Mouse (Mus musculus): ENCODE data around the gene 2700097O09Rik. TPM values are rescaled to one million over a fixed set of nuclear protein-coding genes. Genes with fewer than 3 reads are reported as not detected.
"Not testable (repeated sequence)": the region's sequence is repeated elsewhere in the genome, so short reads cannot be mapped to it uniquely, and the experiment has no call there.

2700097O09Rik gene
- polyA plus RNA-seq, 1 experiment from 2014 or later, result 31.8 TPM

DNA sequence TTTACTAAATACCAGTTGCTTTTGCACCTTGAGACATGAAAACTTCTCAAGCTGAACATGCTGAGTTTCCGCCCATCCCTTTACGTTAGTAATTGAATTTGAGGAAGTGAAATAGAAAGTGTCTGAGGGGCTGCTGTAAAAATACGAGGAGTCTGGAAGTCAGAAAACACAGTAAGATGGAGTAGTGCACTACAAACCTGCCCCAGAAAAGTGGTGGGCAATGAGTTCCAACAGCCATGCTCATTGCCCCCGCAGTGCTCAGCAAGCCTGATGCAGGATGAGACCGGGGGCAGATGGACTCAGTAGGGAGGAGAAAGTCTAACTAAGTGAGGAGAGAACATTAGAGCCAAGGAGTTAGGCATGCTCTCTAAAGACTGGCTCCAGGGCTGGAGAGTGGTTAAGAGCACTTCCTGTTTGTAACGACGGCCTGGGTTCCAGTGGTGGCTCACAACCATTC lies 60.5 kb downstream of the 2700097O09Rik start:
- no peaks in the 10 kb centered on the region for H3K27me3 ChIP-seq

DNA sequence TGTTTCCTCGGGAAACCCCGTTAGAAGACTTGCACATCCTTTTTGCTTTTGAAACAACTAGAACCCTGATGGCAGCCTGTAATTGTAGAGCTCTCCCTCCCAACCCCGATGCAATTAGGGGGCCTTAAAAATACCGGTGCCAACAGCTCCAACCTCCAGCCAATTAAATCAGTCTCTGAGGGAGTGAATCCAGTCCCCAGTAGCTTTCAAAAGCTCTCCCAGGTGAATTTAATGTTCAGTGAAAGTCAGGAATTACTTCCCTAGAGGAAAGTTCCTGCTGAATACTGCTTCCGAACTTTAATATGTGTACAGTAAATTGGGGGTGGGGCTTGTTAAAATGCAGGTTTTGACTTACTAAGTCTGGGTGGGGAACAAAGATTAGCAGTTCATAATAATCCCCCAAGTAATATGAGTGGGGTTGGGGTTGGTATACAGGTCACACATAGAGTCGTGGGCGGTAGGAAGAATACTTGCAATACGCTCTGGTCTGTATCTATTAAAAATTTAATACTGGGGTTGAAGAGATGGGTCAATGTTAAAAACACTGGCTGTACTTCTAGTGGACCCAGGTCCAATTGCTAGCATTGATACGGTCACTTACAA lies 62.7 kb downstream of the 2700097O09Rik start:
- Histone ChIP-seq H3K27ac (replicated peaks) (no peak overlapping the region), H3K27me3 (no peaks in the 10 kb centered on the region), H3K4me2 (no peak overlapping the region), H3K4me1 (replicated peaks) (no peaks in the 10 kb centered on the region), H3K9ac (no peak overlapping the region), H3K9me3 (no peaks in the 10 kb centered on the region), H3K36me3 (no peaks in the 10 kb centered on the region), H3K4me3 (no peak overlapping the region)
- WGBS, result 63% methylated on average over 9 of the region's 9 CpGs
- ATAC-seq (ENCODE audit: low FRiP score, low read depth), result no peak

More for the DNA sequence above, 60.5 kb downstream of the 2700097O09Rik start:
- Histone ChIP-seq H3K36me3 (no peaks in the 10 kb centered on the region), H3K9ac (no peak overlapping the region), H3K4me3 (no peak overlapping the region), H3K4me2 (no peak overlapping the region), H3K9me3 (no peaks in the 10 kb centered on the region), H3K27ac (replicated peaks) (no peak overlapping the region), H3K4me1 (replicated peaks) (no peaks in the 10 kb centered on the region)
- ATAC-seq (ENCODE audit: low FRiP score, low read depth), result no peak
- 93% methylated on average over 7 of the region's 7 CpGs for WGBS

DNA sequence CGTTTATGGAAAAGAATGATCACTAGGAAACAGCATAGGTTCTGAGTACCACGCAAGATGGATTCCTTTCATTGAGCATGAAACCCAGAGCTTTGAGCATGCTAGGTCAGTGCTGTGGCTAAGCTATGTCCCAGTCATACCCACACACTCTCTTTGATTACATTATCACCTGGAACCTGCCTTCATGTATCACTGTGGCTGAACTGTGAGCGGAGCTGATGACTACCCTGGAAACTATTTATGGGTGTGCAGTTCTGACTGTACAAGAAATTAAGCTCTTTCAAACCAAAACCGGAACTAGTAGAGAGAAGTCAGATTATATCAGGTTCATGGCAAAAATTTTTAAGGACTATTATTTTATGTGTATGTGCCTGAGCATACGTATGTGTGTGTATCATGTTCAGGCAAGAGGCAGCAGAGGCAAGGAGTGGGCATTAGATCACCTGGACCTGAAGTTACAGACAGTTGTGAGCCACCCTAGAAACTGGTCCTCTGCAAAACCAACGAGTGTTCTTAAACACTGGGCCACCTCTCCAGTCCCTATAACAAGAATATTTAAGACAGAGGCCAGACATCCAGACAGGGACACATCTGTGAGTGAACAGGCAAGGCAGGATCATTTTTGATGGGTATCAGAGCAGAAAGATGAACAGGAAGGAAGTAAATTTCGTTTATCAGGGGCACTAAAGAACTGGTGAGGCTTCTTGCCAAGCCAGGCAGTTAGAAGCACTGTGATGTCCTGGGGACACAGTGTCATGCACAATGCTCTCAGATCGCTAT lies 63.4 kb downstream of the 2700097O09Rik start:
- ATAC-seq (ENCODE audit: low FRiP score, low read depth), result no peak
- Histone ChIP-seq H3K4me1 (replicated peaks) (no peaks in the 10 kb centered on the region), H3K27me3 (no peaks in the 10 kb centered on the region), H3K4me2 (no peak overlapping the region), H3K9ac (no peak overlapping the region), H3K27ac (replicated peaks) (no peak overlapping the region), H3K36me3 (no peaks in the 10 kb centered on the region), H3K4me3 (no peak overlapping the region), H3K9me3 (no peaks in the 10 kb centered on the region)
- 74% methylated on average over 8 of the region's 8 CpGs for WGBS

DNA sequence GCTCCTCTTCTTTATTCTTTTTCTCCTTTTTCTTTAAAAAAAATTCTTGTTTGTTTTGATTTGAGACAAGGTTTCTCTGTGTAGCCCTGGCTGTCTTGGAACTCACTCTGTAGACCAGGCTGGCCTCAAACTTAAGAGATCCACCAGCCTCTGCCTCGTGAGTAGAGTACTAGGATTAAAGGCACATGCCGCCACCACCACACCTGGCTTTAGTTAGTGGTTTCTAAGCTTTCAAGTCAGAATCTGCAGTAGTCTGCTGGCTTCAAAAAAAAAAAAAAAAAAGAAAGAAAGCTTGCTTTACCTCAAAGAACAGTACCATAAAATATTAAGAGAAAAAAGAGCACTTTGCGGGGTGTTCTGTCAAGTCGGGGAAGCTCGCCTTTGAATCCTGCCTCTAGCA lies 64.5 kb downstream of the 2700097O09Rik start:
- H3K27ac ChIP-seq (replicated peaks), result no peak overlapping the region
- H3K4me1 ChIP-seq (replicated peaks), result no peaks in the 10 kb centered on the region
- H3K4me3 ChIP-seq, result no peak overlapping the region
- 90% methylated on average over 5 of the region's 5 CpGs for WGBS
- no peaks in the 10 kb centered on the region for H3K36me3 ChIP-seq
- no peaks in the 10 kb centered on the region for H3K9me3 ChIP-seq
- no peak for ATAC-seq (ENCODE audit: low FRiP score, low read depth)
- H3K4me2 ChIP-seq, result no peak overlapping the region
- no peaks in the 10 kb centered on the region for H3K27me3 ChIP-seq
- H3K9ac ChIP-seq, result no peak overlapping the region

DNA sequence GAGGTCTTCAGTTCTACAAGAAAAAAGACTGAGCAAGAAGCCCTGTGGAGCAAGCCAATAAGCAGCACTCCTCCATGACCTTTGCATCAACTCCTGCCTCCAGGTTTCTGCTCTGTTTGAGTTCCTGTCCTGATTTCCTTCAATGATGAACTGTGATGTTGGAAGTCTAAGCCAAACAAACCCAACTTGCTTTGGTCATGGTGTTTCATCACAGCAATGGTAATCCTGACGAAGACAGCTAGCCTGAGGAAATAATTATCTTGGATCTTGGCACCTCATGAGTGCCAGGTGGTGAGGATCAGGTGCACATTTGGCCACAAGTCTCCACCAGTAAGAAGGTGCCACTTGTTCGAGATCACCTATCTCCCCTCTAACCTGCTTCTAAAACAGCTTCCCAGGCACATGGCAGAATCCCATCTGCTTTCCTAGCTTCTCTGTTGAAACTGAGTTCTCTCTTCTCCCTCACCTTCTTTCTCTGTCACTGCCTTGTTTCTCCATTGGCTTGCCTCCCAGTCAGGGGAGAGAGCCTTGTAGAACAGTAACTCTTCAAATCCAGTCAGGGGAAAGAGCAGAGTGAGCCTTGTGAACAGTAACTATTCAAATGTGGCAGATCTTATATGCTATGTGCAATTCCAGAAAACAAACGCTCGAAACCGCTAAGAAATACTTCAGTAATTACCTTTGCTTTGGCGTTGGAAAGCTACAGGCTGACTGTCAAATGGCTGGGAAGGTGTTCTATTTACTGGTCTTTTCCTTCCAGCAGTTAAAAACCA lies 66.1 kb downstream of the 2700097O09Rik start, which contains the start of gene Baz1a:
Gene Baz1a (minus strand): TSS at position 723 of the 773 bp plus-strand sequence.
- no peak for ATAC-seq (ENCODE audit: low FRiP score, low read depth)
- no peaks in the 10 kb centered on the region for H3K36me3 ChIP-seq
- no peak within 1 kb of the TSS for H3K9ac ChIP-seq
- no peaks in the 10 kb centered on the region for H3K9me3 ChIP-seq
- no peaks in the 10 kb centered on the region for H3K27me3 ChIP-seq
- H3K4me3 ChIP-seq, result no peak within 1 kb of the TSS
- 89% methylated on average over 6 of the region's 6 CpGs for WGBS
- H3K27ac ChIP-seq (replicated peaks), result no peak within 1 kb of the TSS
- no peak within 1 kb of the TSS for H3K4me2 ChIP-seq
- H3K4me1 ChIP-seq (replicated peaks), result no peaks in the 10 kb centered on the region

DNA sequence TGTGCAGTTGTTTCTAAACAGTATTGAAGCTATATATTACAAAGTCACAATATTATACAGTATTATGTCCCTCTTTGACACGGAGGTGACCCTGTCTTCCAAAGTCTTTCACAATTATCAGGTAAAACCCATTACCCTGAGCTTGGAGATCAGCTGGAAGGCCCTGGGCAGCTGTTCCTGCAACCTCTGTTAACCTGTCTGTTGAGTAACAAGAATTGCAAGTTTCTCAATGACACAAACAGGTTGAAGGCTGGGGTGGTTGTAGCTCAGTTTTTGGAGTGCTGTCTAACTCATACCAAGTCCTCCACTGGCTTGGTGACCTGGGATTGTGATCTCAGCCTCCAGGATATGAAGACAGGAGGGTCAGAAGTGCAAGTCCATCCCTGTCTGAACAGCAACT lies 66.9 kb downstream of the 2700097O09Rik start:
- Histone ChIP-seq H3K9ac (no peak overlapping the region), H3K4me3 (no peak overlapping the region), H3K27ac (replicated peaks) (no peak overlapping the region), H3K9me3 (no peaks in the 10 kb centered on the region), H3K4me1 (replicated peaks) (no peaks in the 10 kb centered on the region), H3K27me3 (no peaks in the 10 kb centered on the region), H3K36me3 (no peaks in the 10 kb centered on the region), H3K4me2 (no peak overlapping the region)
- 81% methylated on average over 1 of the region's 1 CpGs for WGBS
- no peak for ATAC-seq (ENCODE audit: low FRiP score, low read depth)

DNA sequence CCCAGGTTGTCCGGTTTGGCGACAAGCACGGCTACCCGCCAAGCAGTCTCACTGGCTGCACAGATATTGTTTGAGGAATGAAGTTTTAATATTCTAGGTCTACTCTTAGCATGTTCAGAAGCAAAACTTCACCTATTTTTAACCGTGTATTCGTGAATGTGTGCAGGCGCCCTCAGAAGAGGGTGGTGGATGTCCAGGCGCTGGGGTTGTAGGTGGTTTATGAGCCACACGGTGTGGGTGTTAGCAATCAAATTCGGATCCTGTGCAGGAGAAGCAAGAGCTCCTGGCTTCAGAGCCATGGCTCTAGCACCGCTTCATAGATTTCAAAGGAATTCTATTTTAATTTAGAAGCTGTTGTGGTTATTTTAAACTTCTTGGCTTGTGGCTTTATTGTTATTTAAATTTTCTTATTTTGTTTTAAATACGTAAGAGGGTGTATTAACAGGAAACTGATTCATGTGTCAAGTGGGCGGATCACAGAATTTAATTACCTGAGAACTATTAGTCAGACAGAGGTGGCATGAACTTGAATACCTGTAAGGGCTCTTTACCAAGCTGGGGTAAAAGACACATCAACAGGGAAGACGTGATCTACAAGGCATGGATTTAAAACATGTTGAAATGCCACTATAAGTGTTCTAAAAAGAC lies 72.4 kb downstream of the 2700097O09Rik start:
- ATAC-seq (ENCODE audit: low FRiP score, low read depth), result no peak
- no peak overlapping the region for H3K9ac ChIP-seq
- H3K36me3 ChIP-seq, result no peaks in the 10 kb centered on the region
- H3K4me2 ChIP-seq, result no peak overlapping the region
- no peaks in the 10 kb centered on the region for H3K4me1 ChIP-seq (replicated peaks)
- no peak overlapping the region for H3K27ac ChIP-seq (replicated peaks)
- no peak overlapping the region for H3K4me3 ChIP-seq
- H3K27me3 ChIP-seq, result no peaks in the 10 kb centered on the region
- no peaks in the 10 kb centered on the region for H3K9me3 ChIP-seq
- 91% methylated on average over 14 of the region's 14 CpGs for WGBS

DNA sequence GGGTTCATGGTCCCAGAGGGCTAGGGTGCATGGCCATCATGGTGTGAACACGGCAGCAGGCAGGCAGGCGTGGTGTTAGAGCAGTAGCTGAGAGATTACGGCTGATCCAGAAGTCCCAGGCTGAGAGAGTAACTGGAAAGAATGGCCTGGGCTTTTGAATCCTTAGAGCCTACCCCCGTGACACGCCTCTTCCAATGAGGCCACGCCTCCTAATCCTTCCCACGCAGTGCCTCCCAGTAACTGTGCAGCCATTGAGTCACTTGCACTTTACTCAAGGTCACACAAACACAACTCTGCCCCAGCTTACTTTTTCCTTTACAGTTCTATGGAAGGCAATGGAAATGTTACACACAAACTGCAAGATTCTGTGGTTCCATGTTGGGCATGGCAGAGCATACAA lies 73.8 kb downstream of the 2700097O09Rik start:
- Histone ChIP-seq H3K36me3 (no peaks in the 10 kb centered on the region), H3K4me1 (replicated peaks) (no peaks in the 10 kb centered on the region), H3K27me3 (no peaks in the 10 kb centered on the region), H3K4me2 (no peak overlapping the region), H3K9me3 (no peaks in the 10 kb centered on the region), H3K27ac (replicated peaks) (no peak overlapping the region), H3K9ac (no peak overlapping the region), H3K4me3 (no peak overlapping the region)
- no peak for ATAC-seq (ENCODE audit: low FRiP score, low read depth)
- WGBS, result 91% methylated on average over 7 of the region's 7 CpGs

DNA sequence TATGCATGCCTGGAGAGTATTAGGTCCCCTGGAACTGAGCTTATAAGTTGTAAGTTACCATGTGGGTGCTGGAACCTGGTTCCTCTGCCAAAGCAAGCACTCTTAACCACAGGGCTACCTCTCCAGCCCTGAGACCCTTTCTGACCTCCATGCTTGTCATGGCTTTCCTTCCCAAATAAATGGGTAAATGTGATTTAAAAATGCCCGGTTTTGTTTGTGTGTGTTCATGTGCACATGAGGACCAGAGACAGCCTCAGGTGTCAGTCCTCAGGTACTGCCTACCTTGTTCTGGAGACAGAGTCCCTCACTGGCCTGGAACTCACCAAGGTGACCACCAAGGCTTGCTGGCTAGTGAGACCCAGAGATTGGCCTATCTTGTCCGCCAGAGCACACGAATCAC lies 75.5 kb downstream of the 2700097O09Rik start:
- Histone ChIP-seq H3K36me3 (no peaks in the 10 kb centered on the region), H3K9ac (no peak overlapping the region), H3K27ac (replicated peaks) (no peak overlapping the region), H3K4me3 (no peak overlapping the region), H3K4me2 (no peak overlapping the region), H3K4me1 (replicated peaks) (no peaks in the 10 kb centered on the region), H3K27me3 (no peaks in the 10 kb centered on the region), H3K9me3 (no peaks in the 10 kb centered on the region)
- no peak for ATAC-seq (ENCODE audit: low FRiP score, low read depth)
- WGBS, result 92% methylated on average over 3 of the region's 3 CpGs

DNA sequence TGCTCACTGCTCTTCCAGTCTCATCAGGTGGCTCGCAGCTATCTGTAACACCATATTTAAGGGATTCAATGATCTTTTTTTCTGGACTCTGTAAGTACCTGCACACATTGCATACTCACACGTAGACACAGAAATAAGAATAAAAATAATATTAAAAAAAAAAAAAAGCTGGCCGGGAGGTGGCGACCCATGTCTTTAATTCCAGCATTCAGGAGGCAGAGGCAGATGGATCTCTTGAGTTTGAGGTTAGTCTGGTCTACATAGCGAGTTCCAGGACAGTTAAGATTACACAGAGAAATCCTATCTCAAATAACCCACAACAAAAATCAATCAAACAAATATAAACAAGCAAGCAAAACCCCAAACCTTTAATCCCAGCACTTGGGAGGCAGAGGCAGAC lies 76.1 kb downstream of the 2700097O09Rik start:
- Histone ChIP-seq H3K9me3 (no peaks in the 10 kb centered on the region), H3K36me3 (no peaks in the 10 kb centered on the region), H3K4me3 (no peak overlapping the region), H3K27ac (replicated peaks) (no peak overlapping the region), H3K27me3 (no peaks in the 10 kb centered on the region), H3K9ac (no peak overlapping the region), H3K4me1 (replicated peaks) (no peaks in the 10 kb centered on the region), H3K4me2 (no peak overlapping the region)
- WGBS, result 92% methylated on average over 5 of the region's 5 CpGs
- ATAC-seq (ENCODE audit: low FRiP score, low read depth), result no peak

DNA sequence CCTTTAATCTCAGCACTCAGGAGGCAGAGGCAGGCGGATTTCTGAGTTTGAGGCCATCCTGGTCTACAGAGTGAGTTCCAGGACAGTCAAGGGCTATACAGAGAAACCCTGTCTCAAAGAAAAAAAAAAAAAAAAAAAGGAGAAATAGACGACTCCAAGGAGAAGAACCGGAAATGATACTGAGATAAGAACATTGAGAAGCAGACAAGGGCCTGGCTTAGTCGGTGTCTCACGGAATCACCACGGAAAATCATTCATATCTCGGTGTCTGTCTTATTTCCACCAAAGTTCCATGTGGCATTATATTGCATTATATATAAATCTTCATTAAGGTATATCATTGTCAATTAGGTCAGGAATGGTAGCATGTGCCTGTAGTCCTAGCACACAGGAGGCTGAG lies 77.4 kb downstream of the 2700097O09Rik start:
- H3K9me3 ChIP-seq; H3K36me3 ChIP-seq; H3K4me1 ChIP-seq (replicated peaks); H3K4me2 ChIP-seq; H3K27me3 ChIP-seq; H3K4me3 ChIP-seq; H3K9ac ChIP-seq; ATAC-seq (ENCODE audit: low FRiP score, low read depth); H3K27ac ChIP-seq (replicated peaks): not testable (repeated sequence)
- 93% methylated on average over 7 of the region's 7 CpGs for WGBS

Measured in hindbrain, embryonic 15.5 days (tissue).